Mouse (Mus musculus) olfactory bulb, adult 2 months (tissue): ENCODE data around the gene Gm10945.

ENCODE experiments used
- CTCF ChIP-seq: fragments of 200-500 bp; IDR thresholded peaks from 2 replicates; pipeline ENCODE4 v1.5.1; 2012; ENCODE audit warnings: low read depth, mild to moderate bottlenecking, low read length, moderate library complexity; ENCODE audit not compliant: insufficient read depth
- POLR2A ChIP-seq: fragments of 200-500 bp; IDR thresholded peaks from 2 replicates; pipeline ENCODE4 v1.6.1; 2012; ENCODE audit warnings: mild to moderate bottlenecking, low read depth, low read length, moderate library complexity; ENCODE audit not compliant: insufficient read depth

DNA sequence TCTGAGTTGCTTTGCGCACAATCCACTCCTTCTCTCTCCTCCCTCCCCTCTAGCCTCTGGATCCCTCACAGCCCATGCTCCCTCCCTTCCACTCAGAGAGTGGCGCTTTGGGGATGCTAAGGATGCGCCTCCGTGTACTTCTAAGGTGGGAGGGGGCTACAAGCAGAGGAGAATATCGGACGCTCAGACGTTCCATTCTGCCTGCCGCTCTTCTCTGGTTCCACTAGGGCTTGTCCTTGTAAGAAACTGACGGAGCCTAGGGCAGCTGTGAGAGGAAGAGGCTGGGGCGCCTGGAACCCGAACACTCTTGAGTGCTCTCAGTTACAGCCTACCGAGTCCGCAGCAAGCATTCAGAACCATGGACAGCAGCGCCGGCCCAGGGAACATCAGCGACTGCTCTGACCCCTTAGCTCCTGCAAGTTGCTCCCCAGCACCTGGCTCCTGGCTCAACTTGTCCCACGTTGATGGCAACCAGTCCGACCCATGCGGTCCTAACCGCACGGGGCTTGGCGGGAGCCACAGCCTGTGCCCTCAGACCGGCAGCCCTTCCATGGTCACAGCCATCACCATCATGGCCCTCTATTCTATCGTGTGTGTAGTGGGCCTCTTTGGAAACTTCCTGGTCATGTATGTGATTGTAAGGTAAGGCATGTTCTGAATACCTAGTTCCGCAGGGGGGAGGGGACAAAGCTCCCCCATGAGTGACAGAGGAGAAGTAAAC is 27.1 kb upstream of the Gm10945 start:
- TF ChIP-seq CTCF (no peak), POLR2A (no peak)
